Mouse (Mus musculus) olfactory bulb, adult 2 months (tissue): Measurements from ENCODE around the gene Prr3.

Experiments used
- CTCF ChIP-seq: fragments of 200-500 bp; IDR thresholded peaks from 2 replicates; pipeline ENCODE4 v1.5.1; 2012; ENCODE audit warnings: low read depth, mild to moderate bottlenecking, low read length, moderate library complexity; ENCODE audit not compliant: insufficient read depth
- POLR2A ChIP-seq: fragments of 200-500 bp; IDR thresholded peaks from 2 replicates; pipeline ENCODE4 v1.6.1; 2012; ENCODE audit warnings: mild to moderate bottlenecking, low read depth, low read length, moderate library complexity; ENCODE audit not compliant: insufficient read depth

- TF ChIP-seq CTCF: no peak
- TF ChIP-seq POLR2A: no peak
Observed at GRCm38 (mm10) chr17:35991781-35992180, 11.7 kb upstream of the Prr3 start.
